Mouse (Mus musculus) olfactory bulb, adult 2 months (tissue): ENCODE data around the gene Mphosph10. TPM values are rescaled to one million over a fixed set of nuclear protein-coding genes. Genes with fewer than 3 reads are reported as not detected.

ENCODE experiments used
- H3K27ac ChIP-seq: fragments of 200-500 bp; 2 replicates; pipeline ENCODE4 v1.5.1; 2012; ENCODE audit warnings: low read depth, low read length; ENCODE audit not compliant: insufficient read depth
- H3K4me1 ChIP-seq: fragments of 200-500 bp; 2 replicates; pipeline ENCODE4 v1.6.1; 2012; ENCODE audit warnings: low read length; ENCODE audit not compliant: control insufficient read depth, insufficient read depth
- H3K4me3 ChIP-seq: fragments of 200-500 bp; 2 replicates; pipeline ENCODE4 v1.5.1; 2012; ENCODE audit warnings: mild to moderate bottlenecking, low read depth, low read length, moderate library complexity; ENCODE audit not compliant: insufficient read depth
- CTCF ChIP-seq: fragments of 200-500 bp; IDR thresholded peaks from 2 replicates; pipeline ENCODE4 v1.5.1; 2012; ENCODE audit warnings: low read depth, mild to moderate bottlenecking, low read length, moderate library complexity; ENCODE audit not compliant: insufficient read depth
- POLR2A ChIP-seq: fragments of 200-500 bp; IDR thresholded peaks from 2 replicates; pipeline ENCODE4 v1.6.1; 2012; ENCODE audit warnings: mild to moderate bottlenecking, low read depth, low read length, moderate library complexity; ENCODE audit not compliant: insufficient read depth
- WGBS: fragments of 180-500 bp; shearing (Covaris S2); methylation state at CpG from one replicate; pipeline ENCODE4 v1.1.7; 2018; 5-methylcytosine and 5-hydroxymethylcytosine counted together
- polyA plus RNA-seq: library from polyadenylated mRNA; stranded (reverse); fragments of >200 nt; gene quantifications from 2 replicates; pipeline ENCODE4 v1.2.4, GENCODE M21; 2012; ENCODE audit warnings: low replicate concordance; ENCODE audit not compliant: missing spikeins, insufficient read depth, insufficient read length

Gene Mphosph10
- polyA plus RNA-seq, 1 experiment: not detected

GRCm38 (mm10) chr7:64357405-64357804 is 34.7 kb downstream of the Mphosph10 start:
- 44% methylated on average over 9 of the region's 9 CpGs for WGBS
- Histone ChIP-seq H3K4me3 (no peak overlapping the region), H3K4me1 (peaks cover 6% of the 10 kb centered on the region), H3K27ac (0 out of 2 replicates have a peak overlapping the region, but pooled peaks have one; percentile 23)
- no peak for TF ChIP-seq POLR2A

GRCm38 (mm10) chr7:64356661-64357060 is 35.4 kb downstream of the Mphosph10 start:
- Histone ChIP-seq H3K4me3 (no peak overlapping the region), H3K4me1 (peaks cover 11% of the 10 kb centered on the region), H3K27ac (no peak overlapping the region)
- TF ChIP-seq POLR2A: no peak
- no peak for TF ChIP-seq CTCF
- 85% methylated on average over 5 of the region's 5 CpGs for WGBS

DNA sequence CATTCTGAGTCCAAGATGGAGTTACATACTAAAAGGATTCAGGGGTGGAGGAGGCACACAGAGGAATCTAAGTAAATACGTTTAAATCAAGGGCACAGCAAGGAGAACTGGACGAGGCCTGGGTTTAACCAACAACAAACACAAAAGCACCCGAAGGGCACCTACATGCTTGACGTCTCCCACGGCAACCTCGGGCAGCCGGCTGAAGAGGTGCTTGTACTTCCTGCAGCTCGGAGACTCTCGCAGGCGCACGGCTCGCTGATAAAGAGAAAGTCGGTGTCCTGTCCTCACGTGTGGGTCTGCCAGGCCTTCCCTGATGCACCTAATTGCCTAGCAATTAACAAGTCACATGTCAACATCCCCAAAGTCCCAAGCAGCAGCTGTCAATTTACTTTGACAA is 37.9 kb downstream of the Mphosph10 start:
- WGBS: 66% methylated on average over 14 of the region's 14 CpGs
- peaks cover 28% of the 10 kb centered on the region for H3K4me1 ChIP-seq
- H3K27ac ChIP-seq: no peak overlapping the region
- TF ChIP-seq CTCF: no peak
- TF ChIP-seq POLR2A: no peak
- H3K4me3 ChIP-seq: no peak overlapping the region

- Histone ChIP-seq H3K4me1 (peaks cover 30% of the 10 kb centered on the region), H3K27ac (peak overlapping the region; percentile 80), H3K4me3 (no peak overlapping the region)
- no peak for TF ChIP-seq POLR2A
- no peak for TF ChIP-seq CTCF
- WGBS: 33% methylated on average over 4 of the region's 4 CpGs
Measured at GRCm38 (mm10) chr7:64351087-64351486, 41.0 kb downstream of the Mphosph10 start.

GRCm38 (mm10) chr7:64349147-64349861 is 42.8 kb downstream of the Mphosph10 start:
- Histone ChIP-seq H3K4me3 (no peak overlapping the region), H3K4me1 (peaks cover 30% of the 10 kb centered on the region), H3K27ac (peak overlapping the region; percentile 29; the same call in 1 of the 2 replicates)
- TF ChIP-seq POLR2A: no peak
- TF ChIP-seq CTCF: no peak
- 57% methylated on average over 15 of the region's 15 CpGs for WGBS

DNA sequence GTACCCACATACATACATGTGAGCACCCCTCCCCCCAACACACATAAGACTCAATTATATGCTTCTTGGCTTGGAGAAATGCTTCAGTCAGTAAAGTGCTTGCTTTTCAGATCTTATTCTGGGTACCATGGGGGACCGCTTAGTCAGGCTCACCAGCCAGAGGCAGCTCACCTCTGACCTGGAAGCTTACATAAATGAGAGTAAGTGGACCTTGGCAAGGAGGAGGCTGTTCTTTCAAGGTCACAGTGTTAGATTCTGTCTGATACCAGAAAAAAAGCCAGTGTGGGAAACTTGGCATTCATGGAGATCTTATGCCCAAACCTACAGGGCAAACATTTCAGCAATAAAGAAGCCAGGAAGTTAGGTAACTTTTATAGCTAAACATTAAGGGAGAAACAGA is 44.3 kb downstream of the Mphosph10 start:
- WGBS: 97% methylated on average over 1 of the region's 1 CpGs
- TF ChIP-seq CTCF (no peak), POLR2A (no peak)
- Histone ChIP-seq H3K4me3 (no peak overlapping the region), H3K4me1 (peaks cover 30% of the 10 kb centered on the region), H3K27ac (no peak overlapping the region)

DNA sequence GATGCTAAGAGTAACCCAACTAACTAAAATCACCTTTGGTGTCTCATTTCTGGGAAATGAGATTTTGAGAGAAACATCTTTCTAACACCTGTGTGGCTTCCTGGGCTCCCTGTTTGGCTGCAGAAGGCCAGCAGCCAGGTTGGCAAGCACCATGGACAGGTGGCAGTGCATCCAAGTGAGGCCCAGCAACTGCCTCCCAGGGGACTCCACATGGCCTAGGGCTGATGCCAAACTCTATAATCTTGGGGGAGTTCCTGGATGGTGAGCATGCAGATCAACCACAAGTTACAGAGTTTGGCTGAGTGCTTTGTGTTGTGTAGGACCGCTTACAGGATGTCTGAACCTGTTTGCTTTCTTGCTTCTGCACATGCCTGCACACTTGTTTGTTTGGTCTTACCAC is 59.4 kb downstream of the Mphosph10 start:
- Histone ChIP-seq H3K27ac (no peak overlapping the region), H3K4me1 (no peaks in the 10 kb centered on the region), H3K4me3 (no peak overlapping the region)
- WGBS: 87% methylated on average over 1 of the region's 1 CpGs
- TF ChIP-seq POLR2A (no peak), CTCF (no peak)

- TF ChIP-seq CTCF: no peak
- no peak for TF ChIP-seq POLR2A
- no peak overlapping the region for H3K4me3 ChIP-seq
- 92% methylated on average over 3 of the region's 3 CpGs for WGBS
- no peaks in the 10 kb centered on the region for H3K4me1 ChIP-seq
- no peak overlapping the region for H3K27ac ChIP-seq
Measured at GRCm38 (mm10) chr7:64331309-64331708, 60.8 kb downstream of the Mphosph10 start.

DNA sequence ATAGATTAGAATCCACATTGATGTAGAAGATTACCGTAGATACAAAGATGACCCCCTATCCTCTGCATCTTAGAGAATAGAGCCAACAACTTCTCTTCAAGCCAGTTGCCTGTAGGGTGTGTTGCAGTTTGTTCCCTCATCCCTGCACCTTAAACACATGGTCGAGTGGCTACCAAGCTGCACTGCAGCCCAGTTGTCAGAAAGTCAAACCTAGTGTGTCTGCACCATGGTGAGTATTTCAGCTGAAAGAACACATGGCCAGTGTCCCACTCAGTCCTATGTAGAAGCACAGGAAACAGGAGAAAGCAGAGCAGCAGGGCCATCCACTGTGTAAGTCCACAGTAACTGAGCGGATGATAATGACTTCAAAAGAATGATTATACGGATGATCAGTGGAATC is 64.6 kb downstream of the Mphosph10 start:
- H3K27ac ChIP-seq: no peak overlapping the region
- no peak overlapping the region for H3K4me3 ChIP-seq
- TF ChIP-seq CTCF: no peak
- TF ChIP-seq POLR2A: no peak
- H3K4me1 ChIP-seq: no peaks in the 10 kb centered on the region
- 89% methylated on average over 4 of the region's 4 CpGs for WGBS
